Mouse (Mus musculus) MN1 (cell line): Measurements from ENCODE around the gene 5330417C22Rik.
"Not testable (repeated sequence)": the region's sequence is repeated elsewhere in the genome, so short reads cannot be mapped to it uniquely, and the experiment has no call there.

Experiments
- DNase-seq: peaks from one replicate; pipeline ENCODE4 v3.0.0-alpha.2; 2016; ENCODE audit warnings: low spot score

Gene 5330417C22Rik

GRCm38 (mm10) chr3:108533114-108533885 is 3.0 kb downstream of the 5330417C22Rik start:
- peak; percentile 35 for DNase-seq

- DNase-seq = no peak
Measured at GRCm38 (mm10) chr3:108528489-108528888, 7.8 kb downstream of the 5330417C22Rik start.

- DNase-seq = no peak
Measured at GRCm38 (mm10) chr3:108523415-108523814, 12.9 kb downstream of the 5330417C22Rik start.

GRCm38 (mm10) chr3:108518276-108518675 is 18.1 kb downstream of the 5330417C22Rik start:
- DNase-seq = no peak

GRCm38 (mm10) chr3:108513465-108513864 is 22.9 kb downstream of the 5330417C22Rik start:
- no peak for DNase-seq

GRCm38 (mm10) chr3:108510716-108511483 is 25.4 kb downstream of the 5330417C22Rik start:
- DNase-seq = no peak

GRCm38 (mm10) chr3:108510156-108510555 is 26.2 kb downstream of the 5330417C22Rik start:
- DNase-seq = no peak

- DNase-seq = peak; percentile 19
Measured at GRCm38 (mm10) chr3:108508745-108509474, 27.4 kb downstream of the 5330417C22Rik start.

- no peak for DNase-seq
Measured at GRCm38 (mm10) chr3:108503908-108504307, 32.4 kb downstream of the 5330417C22Rik start.

- DNase-seq = not testable (repeated sequence)
Measured at GRCm38 (mm10) chr3:108501411-108501810, 34.9 kb downstream of the 5330417C22Rik start.

- DNase-seq = peak; percentile 53
Measured at GRCm38 (mm10) chr3:108499826-108500225, 36.5 kb downstream of the 5330417C22Rik start.

- DNase-seq = no peak
Measured at GRCm38 (mm10) chr3:108497602-108498001, 38.7 kb downstream of the 5330417C22Rik start.

- no peak for DNase-seq
Measured at GRCm38 (mm10) chr3:108495486-108495885, 40.9 kb downstream of the 5330417C22Rik start.

- DNase-seq = no peak
Measured at GRCm38 (mm10) chr3:108494861-108495474, 41.4 kb downstream of the 5330417C22Rik start.

GRCm38 (mm10) chr3:108489968-108490367 is 46.4 kb downstream of the 5330417C22Rik start:
- no peak for DNase-seq

- no peak for DNase-seq
Measured at GRCm38 (mm10) chr3:108484749-108485148, 51.6 kb downstream of the 5330417C22Rik start.

GRCm38 (mm10) chr3:108478800-108479199 is 57.5 kb downstream of the 5330417C22Rik start:
- no peak for DNase-seq

GRCm38 (mm10) chr3:108476761-108477619 is 59.3 kb downstream of the 5330417C22Rik start:
- no peak for DNase-seq

GRCm38 (mm10) chr3:108475496-108475895 is 60.8 kb downstream of the 5330417C22Rik start:
- DNase-seq = no peak

GRCm38 (mm10) chr3:108474969-108475368 is 61.4 kb downstream of the 5330417C22Rik start:
- no peak for DNase-seq

- DNase-seq = no peak
Measured at GRCm38 (mm10) chr3:108467760-108468159, 68.6 kb downstream of the 5330417C22Rik start.
